Mouse (Mus musculus): ENCODE measurements around the gene Gusb.

The Gusb gene

DNA sequence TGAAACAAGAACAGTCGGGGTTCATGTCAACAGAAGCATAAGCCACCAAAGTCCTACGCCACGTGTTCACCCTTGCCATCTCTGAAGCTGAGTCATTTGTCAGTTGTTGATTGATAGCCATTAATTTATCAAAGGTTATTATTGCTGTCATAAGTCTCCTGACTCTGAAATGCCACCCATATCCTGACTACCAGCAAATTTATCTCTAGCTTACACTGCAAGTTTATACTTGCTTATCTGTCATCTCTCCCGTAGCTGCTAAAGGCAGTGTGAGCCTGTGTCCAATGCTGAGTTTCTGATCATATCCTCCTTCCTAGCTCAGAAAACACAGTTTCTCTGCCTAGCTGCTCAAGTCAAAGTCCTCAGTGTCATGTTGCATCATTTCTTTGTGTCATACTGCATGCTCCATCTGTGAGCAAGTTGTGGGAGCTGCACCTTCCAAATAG lies 28.0 kb downstream of the Gusb start:
- no peak for DNase-seq (ENCODE audit: low spot score in 2 of 2)

GRCm38 (mm10) chr5:129974354-129974753 lies 28.5 kb downstream of the Gusb start:
- DNase-seq (ENCODE audit: low spot score in 2 of 2) = no peak

- no peak for DNase-seq (ENCODE audit: low spot score in 2 of 2)
Measured at GRCm38 (mm10) chr5:129971491-129971890, 31.4 kb downstream of the Gusb start.

DNA sequence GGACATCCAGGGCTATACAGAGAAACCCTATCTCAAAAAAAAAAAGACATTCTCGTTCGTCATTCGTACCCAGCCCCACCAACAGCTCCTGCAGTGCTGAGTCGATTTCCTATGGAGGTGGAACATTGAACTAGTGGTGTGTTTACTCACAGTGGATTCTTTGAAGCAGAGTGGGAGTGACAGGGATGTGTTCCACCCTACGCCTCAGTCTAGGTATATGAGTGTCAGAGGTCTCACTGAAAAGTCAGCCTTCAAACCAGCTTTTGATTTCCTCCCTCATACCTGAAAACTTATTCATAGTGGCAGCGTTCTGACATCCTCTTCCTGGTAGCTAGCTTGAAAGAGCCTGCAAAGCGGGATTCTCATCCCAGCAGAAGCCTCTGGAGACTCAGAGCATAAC lies 34.4 kb downstream of the Gusb start:
- no peak for DNase-seq (ENCODE audit: low spot score in 2 of 2)

GRCm38 (mm10) chr5:129966448-129966847 lies 36.4 kb downstream of the Gusb start:
- DNase-seq (ENCODE audit: low spot score in 2 of 2) = no peak

- DNase-seq (ENCODE audit: low spot score in 2 of 2) = no peak
Measured at GRCm38 (mm10) chr5:129963224-129963623, 39.6 kb downstream of the Gusb start.

DNA sequence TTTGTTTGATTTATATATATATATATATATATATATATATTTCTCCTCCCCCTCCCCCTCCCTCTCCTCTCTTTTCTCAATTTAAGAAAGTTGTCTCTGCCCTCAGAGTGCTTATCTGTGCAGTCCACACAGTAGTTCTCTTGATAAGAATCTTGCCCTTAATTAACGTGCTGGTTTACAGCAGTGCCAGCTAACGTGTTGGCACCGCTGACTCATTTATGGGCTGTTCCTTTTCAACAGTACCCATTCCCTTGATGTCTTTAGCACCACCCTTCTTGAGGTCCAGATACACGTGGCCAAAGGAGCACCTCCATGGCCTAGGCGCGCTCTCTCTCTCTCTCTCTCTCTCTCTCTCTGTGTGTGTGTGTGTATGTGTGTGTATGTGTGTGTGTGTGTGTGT lies 47.1 kb downstream of the Gusb start:
- no peak for DNase-seq (ENCODE audit: low spot score in 2 of 2)

DNA sequence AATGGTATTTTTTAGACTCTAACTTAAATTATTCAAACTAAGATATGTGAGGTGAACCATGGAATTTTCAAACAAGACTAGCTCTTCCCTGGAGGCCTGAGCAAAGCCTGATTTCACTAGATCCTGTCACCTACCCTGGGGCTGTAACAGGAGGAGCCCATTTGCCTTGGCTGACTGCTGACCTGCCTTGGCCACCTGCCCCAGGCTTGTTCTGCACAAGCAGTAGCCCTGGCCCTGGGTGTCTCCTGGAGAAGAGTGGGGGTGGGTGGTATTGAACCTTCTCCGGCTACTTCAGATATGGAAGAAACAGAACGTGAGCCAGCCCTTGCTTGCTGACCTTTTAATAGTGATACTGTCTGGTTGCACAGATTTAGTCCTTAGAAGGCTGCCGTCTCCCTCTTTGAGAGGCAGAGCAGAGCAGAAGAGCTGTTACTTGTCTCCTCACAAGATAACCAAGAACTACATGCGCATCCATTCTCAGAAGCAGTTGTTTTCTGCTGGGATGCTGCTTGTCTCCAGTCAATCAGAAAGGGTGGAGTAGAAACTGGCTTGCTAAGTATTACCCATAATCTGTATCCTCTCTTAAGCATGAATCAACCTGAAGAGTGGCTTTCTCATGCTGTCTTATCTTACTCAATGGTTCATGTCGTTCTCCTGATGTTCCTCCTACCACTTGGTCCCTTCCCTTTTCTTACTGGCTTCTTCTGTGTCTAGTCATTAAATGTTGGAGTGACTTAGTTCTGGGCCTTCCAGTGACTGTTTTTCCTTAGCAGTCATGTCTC lies 48.2 kb downstream of the Gusb start:
- no peak for DNase-seq (ENCODE audit: low spot score in 2 of 2)

GRCm38 (mm10) chr5:129952143-129952542 lies 50.7 kb downstream of the Gusb start:
- DNase-seq (ENCODE audit: low spot score in 2 of 2) = no peak

GRCm38 (mm10) chr5:129947528-129948033 lies 55.3 kb downstream of the Gusb start:
- no peak for DNase-seq (ENCODE audit: low spot score in 2 of 2)

DNA sequence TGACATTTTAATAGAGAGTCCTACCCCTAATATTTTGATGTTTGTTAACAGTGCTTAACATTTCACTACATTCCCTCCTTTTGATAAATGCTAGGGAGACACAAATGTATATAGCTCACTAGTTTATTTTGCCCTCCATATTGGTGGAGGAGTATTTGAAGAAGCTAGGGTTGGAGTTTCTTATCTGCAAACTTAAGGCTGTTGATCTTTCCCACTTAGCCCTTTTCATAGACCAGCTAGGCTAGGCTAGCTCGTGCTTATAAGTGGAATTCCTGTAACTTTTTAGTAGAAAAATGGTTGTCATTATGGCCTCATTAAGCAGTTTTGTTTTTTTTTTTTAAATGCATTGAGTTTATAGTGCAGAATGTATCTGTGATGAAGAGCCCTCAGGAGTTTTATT lies 59.4 kb downstream of the Gusb start:
- no peak for DNase-seq (ENCODE audit: low spot score in 2 of 2)

GRCm38 (mm10) chr5:129942073-129942939 lies 60.5 kb downstream of the Gusb start:
- peak in 1 of 2 experiments; percentile 17 for DNase-seq (ENCODE audit: low spot score in 2 of 2)

DNA sequence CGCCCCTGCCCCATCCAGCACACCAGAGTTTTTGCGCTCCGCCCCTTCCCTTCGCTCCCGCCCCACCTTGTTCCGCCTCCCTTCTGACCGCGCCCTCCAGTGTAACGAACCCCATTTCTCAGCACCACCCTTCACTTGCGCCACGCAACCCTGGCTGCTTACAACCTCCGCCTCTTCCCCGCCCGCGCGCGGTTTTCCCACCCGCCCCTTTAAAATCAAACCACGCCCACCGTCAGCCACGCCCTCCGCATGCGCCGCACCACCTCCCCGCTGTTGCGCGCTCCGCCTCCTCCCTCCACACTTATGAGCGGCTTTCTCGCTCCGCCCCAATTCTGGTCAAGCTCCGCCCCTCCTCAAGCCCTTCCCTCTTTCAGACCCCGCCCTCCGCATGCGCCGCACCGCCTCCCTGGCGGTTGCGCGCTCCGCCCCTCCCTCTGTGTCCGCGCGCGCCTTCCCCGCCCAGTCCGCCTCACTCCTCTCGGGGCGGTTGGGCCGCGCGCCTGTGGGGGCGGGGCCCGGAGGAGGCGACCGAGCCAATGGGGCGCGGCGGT lies 61.3 kb downstream of the Gusb start, which contains the start of gene Vkorc1l1:
Gene Vkorc1l1 (plus strand): TSS at position 476 of the 551 bp plus-strand sequence.
- DNase-seq (ENCODE audit: low spot score in 2 of 2) = peak; percentile 94 to 98

DNA sequence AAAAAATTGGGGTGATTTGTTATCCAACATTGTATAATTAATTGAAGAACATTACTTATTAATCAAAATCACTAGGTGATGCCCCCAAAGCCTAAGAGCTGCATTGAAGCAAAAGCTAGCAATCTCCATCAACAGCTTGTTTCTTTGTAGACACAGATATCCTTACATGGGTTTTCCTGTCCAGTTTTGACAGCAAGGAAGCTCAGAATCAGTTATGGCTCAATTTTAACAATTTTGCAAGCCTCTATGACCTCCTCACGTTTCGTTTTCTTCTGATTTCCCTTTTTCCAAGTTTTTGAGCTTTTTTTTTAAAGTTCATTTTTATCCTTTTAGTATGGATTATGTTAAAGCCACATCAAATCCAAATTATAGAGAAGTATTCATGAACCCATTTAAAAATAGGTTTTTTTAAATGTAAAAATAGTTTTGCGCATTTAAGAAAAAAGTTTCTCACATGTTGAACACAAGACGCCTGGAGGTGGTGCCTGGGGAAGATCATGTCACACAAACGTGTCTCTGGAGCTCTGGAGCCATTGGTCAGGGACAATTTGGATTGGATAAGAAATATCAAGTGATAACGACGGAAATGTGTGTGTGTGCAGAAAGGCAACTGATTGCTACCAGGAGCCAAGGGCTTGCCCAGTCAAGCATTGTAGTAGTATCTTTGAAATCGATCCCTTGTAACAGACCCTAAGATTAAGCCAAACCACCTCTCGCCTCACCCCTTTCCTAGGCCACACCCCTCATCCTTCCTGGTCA lies 61.9 kb downstream of the Gusb start:
- no peak for DNase-seq (ENCODE audit: low spot score in 2 of 2)

DNA sequence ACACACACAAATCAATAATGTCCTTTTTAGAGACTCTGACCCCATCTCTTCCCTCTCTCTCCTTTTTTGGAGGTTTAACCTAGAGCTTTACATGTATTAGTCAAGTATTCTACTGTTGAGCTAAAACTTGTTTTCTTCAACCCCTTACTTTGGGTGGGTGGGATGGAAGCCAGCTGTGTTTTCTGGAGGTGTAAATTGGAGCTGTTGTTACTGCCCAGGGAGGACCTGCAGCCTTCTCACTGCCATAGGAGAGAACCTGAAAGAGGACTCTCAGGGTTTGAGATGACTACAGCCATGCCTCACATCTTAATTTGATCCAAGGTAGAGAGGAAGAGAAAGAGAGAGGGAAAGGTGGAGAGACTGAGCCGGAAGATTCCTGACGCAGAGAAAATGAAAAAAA lies 62.6 kb downstream of the Gusb start:
- no peak for DNase-seq (ENCODE audit: low spot score in 2 of 2)

Measured in left cerebral cortex, adult 9 months (tissue).